Mouse (Mus musculus): ENCODE measurements around the gene Padi2. TPM values are rescaled to one million over a fixed set of nuclear protein-coding genes. Genes with fewer than 3 reads are reported as not detected.
A peak's percentile ranks its signal among the peaks of the same experiment; 100 is the strongest.

Padi2 gene
- total RNA-seq, 4 experiments from 2014 or later: 25.4 to 44.6 (median 32.6) TPM

- no peak for DNase-seq (ENCODE audit: low spot score in 2 of 2)
Observed at GRCm38 (mm10) chr4:140958319-140958718, 52.2 kb downstream of the Padi2 start.

GRCm38 (mm10) chr4:140959128-140959679 lies 53.1 kb downstream of the Padi2 start:
- DNase-seq (ENCODE audit: low spot score in 2 of 2): no peak

- DNase-seq (ENCODE audit: low spot score in 2 of 2): no peak
Observed at GRCm38 (mm10) chr4:140959715-140960479, 53.8 kb downstream of the Padi2 start.

DNA sequence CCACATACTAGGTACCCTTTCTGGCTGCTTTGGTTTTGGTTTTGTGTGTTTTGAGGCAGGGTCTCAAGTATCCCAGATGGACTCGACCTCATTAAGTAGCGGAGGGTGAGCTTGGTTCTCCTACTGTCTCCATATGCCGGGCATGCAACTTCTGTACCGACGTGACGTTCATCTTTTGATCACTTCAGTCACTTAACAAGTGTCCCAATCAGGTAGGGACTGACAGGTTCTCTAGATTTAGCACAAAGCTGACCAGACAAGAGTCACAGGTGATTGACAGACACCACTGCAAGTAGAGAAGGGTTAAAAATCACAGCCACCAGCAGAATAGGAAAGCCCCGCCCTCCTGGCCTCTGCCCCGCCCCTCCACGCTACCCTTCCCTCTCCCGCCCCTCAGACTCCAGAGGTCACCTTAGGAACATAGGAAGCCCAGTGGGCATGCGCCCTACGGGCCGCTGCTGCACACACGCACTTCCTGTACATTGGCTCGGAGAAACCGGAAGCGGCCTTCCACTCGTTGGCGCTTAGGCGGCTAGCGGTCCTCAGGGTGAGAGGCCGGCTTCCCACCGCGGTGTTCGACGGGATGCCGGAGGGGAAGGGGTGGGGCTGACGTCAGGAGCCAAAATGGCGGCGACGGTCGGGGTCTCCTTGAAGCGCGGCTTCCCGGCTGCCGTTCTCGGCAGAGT lies 54.8 kb downstream of the Padi2 start, which contains the start of gene Sdhb:
Gene Sdhb, plus strand, starts transcription at position 423 of the 686 bp plus-strand sequence.
- DNase-seq (ENCODE audit: low spot score in 2 of 2): peak; percentile 97

DNA sequence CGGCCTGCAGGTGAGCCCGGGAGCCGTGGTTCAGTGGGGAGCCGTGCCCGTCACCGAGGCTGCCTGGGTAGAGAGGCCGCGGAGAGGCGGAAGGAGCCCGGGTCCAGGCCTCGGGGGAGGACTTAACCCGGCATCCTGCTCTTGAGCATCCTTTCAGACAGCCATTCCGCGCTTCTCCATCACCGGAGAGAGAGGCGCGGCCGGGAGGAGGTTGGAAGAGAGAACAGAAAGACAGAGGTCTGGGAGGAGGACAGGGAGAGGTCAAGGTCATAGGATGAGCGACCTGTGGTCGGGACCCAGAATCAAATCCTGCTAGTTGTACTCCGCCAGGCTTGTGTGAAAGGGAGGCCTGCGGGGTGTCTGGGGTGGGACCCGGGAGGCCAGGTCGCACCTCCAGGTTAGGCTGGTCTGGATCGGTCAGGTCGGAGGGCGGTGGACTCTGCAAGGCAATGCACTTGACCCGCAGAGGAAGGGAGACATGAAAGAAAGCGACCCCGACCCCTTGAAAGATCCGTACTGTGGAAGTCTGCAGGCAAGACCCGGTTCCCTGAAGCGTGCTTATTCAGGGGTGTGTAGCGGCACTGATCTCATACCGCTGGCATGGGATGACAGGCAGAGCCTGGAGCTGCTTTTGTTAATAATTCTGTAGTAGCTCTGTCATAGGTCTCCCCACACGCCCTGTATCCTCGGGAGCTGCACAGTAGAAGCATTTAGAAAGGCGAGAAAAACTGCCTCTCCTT lies 55.5 kb downstream of the Padi2 start:
- DNase-seq (ENCODE audit: low spot score in 2 of 2): peak in 1 of 2 experiments; percentile 56

- DNase-seq (ENCODE audit: low spot score in 2 of 2): no peak
Observed at GRCm38 (mm10) chr4:140962207-140962909, 56.2 kb downstream of the Padi2 start.

DNA sequence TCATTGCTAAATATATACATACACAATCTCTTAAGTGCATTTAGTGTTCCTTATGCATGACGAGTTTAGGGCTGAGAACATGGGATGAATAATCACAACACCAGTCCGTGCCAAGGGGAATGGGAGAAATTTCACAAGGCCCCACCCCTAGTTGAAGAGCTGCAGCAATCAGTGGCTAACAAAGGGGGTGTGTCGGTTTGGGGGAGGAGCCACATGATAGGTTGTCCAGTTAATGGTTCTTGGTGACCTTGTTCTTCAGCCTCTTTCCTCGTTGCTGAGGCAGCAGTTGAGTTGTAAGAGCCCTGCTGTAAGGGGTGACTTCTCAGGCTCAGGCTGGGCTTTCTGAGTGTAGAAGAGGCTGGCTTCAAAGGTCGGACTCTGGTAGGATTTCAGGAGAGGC lies 56.8 kb downstream of the Padi2 start:
- DNase-seq (ENCODE audit: low spot score in 2 of 2): no peak

GRCm38 (mm10) chr4:140963941-140964597 lies 57.9 kb downstream of the Padi2 start:
- no peak for DNase-seq (ENCODE audit: low spot score in 2 of 2)

- peak; percentile 79 to 84 for DNase-seq (ENCODE audit: low spot score in 2 of 2)
Observed at GRCm38 (mm10) chr4:140964620-140965019, 58.5 kb downstream of the Padi2 start.

DNA sequence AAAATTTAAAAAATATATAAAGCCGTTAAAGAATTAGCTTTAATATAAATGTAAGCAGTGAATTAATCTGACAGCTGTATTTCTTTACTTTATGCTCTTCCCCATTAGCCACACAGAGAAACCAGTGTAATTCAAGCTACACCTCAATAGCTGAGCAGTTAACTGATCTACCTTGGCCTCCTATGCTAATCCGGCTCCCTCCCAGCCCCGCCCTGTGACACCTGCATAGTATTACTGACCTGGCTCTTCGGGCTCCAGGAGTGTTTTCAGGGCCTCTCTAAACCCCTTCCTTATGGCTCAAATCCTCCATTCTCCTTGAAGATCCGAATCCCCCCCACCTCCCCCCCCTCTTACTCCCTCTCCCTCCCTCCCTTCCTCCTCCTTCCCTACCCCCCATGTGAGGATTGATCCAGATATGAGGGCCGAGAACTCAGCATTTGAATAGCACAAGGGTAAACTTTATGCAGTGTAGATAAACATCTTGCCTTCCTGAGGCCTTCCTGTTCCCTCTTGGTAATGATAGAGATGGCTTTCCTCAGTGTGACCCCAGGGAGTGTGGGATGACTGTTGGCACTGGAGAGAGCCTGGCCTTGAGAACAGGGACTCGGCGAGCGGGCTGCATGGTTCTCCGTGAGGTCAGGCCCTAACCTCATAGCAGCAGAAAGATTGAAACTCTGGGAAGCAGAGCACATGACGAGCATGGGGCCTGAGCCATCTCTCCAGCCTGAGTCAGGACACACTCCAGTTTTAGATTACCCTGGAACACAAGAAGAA lies 61.4 kb downstream of the Padi2 start:
- DNase-seq (ENCODE audit: low spot score in 2 of 2): no peak

- DNase-seq (ENCODE audit: low spot score in 2 of 2): no peak
Observed at GRCm38 (mm10) chr4:140971691-140972090, 65.5 kb downstream of the Padi2 start.

DNA sequence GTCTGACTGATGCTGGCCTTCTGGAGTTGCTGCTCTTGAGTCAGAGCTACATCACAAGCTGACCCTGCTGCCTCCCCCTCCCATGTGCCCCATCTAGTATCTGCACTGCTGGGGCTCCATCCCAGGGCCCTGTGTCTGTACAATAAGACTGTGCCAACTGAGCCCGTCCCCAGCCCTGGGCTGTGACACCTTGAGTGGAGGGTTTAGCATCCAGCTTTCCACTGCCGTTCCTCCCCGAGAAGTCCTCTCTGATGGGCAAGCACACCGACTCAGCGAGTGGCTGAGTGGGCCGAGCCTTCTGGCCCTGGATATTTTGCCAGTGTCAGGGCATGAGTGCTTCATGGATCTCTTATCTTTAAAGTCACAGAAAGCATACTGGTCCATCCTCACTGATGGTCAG lies 68.3 kb downstream of the Padi2 start:
- DNase-seq (ENCODE audit: low spot score in 2 of 2): no peak

GRCm38 (mm10) chr4:140975356-140975755 lies 69.2 kb downstream of the Padi2 start:
- no peak for DNase-seq (ENCODE audit: low spot score in 2 of 2)

DNA sequence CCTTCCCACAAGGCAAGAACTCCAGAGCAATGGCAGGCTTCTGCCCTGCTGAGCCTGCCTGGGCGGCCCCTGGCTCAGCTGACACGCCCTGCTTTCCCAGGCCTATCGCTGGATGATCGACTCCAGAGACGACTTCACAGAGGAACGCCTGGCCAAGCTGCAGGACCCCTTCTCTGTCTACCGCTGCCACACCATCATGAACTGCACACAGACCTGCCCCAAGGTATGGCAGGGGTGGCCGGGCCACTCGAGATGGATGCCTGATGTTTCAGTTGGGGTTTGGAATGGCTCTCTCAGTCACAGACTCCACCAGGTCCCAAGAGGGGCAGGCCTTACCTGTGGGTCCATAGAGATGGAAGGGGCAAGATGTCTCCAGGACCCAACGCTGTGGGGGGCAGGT lies 71.1 kb downstream of the Padi2 start:
- DNase-seq (ENCODE audit: low spot score in 2 of 2): no peak

DNA sequence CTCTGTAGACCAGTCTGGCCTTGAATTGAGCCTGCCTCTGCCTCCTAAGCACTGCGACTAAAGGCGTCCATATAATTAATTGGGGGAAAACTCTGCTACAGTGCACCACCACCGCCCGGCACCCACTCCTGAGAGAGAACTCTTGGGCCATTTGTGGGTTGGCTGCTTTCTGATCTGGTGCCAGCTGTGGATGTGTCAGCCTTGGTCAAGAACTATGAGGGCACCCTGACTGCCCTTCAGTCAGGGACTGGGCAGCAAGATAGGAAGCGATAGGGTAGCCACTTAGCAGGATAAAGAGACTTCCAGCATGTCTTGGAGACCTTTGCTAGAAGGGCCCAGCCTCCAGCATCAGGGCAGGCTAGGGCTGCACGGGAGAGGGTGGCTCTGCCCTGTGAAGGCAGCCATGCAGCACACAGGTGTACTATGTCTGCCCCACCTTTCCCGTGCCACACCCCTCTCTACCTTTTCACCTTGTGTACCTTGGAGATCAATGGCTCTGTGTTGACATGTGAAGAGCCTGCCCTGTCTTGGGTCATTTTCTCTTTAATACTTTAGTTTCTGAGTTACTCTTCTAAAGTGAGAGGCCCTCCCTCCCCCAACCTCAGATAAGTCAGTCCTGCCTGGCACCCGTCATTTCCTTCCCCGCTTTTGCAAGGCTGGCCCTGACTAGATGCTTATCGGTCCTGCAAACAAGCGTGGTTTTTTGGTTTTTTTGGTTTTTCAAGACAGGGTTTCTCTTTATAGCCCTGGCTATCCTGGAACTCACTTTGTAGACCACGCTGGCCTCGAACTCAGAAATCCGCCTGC lies 71.9 kb downstream of the Padi2 start:
- no peak for DNase-seq (ENCODE audit: low spot score in 2 of 2)

DNA sequence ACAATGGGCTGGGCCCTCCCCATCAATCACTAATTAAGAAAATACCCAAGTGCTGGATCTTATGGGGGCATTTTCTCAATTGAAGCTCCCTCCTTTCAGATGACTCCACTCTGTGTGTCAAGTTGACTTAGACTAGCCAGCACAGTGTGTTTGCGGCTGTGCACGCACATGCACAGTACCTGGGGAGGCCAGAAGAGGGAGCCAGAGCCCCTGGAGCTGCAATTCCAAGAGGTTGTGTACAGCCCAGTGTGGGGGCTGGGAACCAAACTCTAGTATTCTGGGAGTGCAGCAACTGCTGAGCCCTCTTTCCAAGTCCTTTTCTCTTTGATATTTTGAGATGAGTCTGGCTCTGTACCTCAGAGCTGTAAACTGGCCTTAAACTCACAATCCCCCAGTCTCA lies 75.5 kb downstream of the Padi2 start:
- no peak for DNase-seq (ENCODE audit: low spot score in 2 of 2)

GRCm38 (mm10) chr4:140982808-140983207 lies 76.7 kb downstream of the Padi2 start:
- DNase-seq (ENCODE audit: low spot score in 2 of 2): no peak

- no peak for DNase-seq (ENCODE audit: low spot score in 2 of 2)
Observed at GRCm38 (mm10) chr4:140983442-140983841, 77.3 kb downstream of the Padi2 start.

DNA sequence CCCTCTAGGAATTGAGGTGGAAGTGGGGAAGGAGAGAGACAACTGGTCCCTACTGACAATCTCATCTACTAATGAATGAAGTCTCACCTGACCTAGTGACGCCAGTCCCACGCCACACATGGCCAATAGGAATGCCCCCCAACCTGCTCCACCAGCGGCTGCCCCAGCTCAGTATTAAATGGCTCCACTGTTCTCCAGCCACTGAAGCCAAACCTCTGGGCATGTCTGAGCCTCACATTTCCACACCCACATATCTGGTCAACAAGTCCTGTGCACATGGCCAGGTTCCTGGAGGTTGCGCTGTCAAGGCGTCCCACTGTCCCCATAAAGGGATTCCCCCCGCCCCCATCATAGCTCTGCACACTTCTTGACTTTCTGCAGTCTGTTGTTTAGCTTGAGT lies 78.4 kb downstream of the Padi2 start:
- DNase-seq (ENCODE audit: low spot score in 2 of 2): no peak

All from layer of hippocampus, adult 8-10 months (tissue).